Mouse (Mus musculus): ENCODE results near the gene Chd3.

Chd3 gene

DNA sequence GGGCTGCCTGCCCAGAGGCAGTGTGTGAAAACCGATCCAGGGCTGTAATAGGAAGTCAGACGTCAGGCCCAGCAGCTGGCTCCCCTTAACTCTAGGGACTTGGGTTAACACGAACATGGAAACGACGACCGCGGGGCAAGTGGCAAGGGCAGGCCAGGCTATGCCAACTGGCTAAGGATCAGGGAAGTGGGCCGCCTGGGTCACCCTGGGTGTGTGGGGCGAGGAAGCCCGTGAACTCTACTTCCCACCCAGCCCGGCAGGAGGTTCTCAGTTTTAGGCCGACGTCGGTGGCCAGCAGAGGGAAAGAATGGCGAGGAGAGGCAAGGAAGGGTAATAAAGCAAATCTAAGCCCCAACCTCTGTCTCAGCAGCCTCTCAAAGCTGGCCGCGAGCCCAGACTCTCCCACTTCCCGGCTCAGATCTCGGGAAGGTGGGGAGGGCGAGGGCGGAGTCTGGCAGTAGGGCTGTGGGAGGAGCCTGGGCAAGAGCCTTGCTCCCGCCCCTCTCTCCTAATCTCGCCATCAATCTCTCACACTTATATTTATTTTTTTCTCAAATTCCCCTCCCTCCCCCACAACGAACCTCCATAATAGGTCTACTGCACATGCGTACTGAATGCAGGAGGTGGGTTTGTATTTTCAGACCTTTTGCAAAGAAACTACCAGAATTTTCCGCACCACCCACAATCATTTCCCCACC lies 2.9 kb downstream of the Chd3 start:
- peak; percentile 99 for DNase-seq (ENCODE audit: low read depth)

- DNase-seq (ENCODE audit: low read depth), result peak; percentile 39
Measured at GRCm38 (mm10) chr11:69365722-69366121, 3.5 kb downstream of the Chd3 start.

- DNase-seq (ENCODE audit: low read depth), result peak; percentile 33
Measured at GRCm38 (mm10) chr11:69364910-69365309, 4.3 kb downstream of the Chd3 start.

DNA sequence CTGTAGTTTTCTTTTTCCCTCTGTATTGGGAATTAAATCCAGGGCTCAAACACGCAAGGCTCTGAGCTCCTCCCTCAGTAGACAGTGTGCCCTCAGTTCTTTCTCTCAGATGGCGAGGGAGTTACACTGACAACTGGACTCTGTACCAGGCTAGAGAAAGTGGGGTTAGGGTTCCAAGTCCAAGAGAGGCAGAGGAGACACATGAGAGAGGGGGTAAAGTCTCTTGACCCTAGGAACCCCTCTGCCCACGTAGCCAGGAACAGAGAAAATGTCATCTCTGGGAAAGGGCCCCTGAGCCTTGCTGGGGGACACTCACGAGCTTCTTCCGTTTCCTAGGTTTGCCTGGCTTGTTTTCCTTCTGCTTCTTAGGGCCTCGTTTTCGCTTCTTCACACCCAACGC lies 4.8 kb downstream of the Chd3 start:
- no peak for DNase-seq (ENCODE audit: low read depth)

- DNase-seq (ENCODE audit: low read depth), result no peak
Measured at GRCm38 (mm10) chr11:69362479-69362878, 6.7 kb downstream of the Chd3 start.

DNA sequence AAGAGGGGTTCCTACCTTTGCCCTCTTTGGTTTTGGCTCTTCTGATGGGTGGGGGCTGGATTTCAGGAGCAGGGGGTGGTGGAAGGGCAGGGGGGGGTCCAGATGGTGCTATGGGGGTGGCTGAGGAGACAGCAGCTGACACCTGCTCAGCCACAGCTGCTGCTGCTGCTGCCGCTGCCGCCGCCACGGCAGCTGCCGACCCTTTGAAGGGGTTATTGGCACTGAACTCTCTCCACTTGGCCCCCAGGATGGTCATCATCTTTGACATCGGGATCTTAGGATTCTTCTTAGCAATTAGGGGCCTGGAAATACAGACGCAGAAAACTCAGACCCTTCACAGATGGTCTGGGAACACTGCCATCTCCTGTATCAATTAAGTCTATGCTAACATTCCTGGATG lies 7.2 kb downstream of the Chd3 start:
- no peak for DNase-seq (ENCODE audit: low read depth)

- no peak for DNase-seq (ENCODE audit: low read depth)
Measured at GRCm38 (mm10) chr11:69357690-69358089, 11.5 kb downstream of the Chd3 start.

- DNase-seq (ENCODE audit: low read depth), result no peak
Measured at GRCm38 (mm10) chr11:69356544-69356943, 12.7 kb downstream of the Chd3 start.

DNA sequence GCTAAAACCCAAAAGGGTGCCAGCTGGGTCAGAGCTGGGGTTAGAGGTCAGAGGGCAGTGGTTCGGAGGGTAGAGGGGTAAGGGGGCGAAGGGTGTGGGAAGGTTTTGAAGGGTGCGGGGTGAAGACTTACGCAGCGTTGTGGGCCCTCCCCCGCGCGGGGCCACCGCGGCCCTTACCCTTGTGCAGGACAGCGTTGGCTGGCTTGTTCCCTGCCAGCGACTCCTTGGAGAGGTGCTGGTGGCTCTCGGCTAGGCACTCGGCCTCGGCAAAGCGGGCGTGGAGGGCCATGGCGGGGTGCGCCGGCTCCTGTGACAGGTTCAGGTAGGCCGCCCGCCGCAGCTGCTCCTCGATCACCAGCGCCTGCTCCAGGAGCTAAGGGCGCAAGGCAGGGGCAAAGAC lies 22.8 kb downstream of the Chd3 start:
- no peak for DNase-seq (ENCODE audit: low read depth)

- DNase-seq (ENCODE audit: low read depth), result peak; percentile 86
Measured at GRCm38 (mm10) chr11:69340161-69341131, 28.8 kb downstream of the Chd3 start, which contains the start of gene Rnf227. Gene Rnf227 (plus strand): TSS chr11:69340461.

- DNase-seq (ENCODE audit: low read depth), result no peak
Measured at GRCm38 (mm10) chr11:69334796-69335195, 34.4 kb downstream of the Chd3 start.

- peak; percentile 53 for DNase-seq (ENCODE audit: low read depth)
Measured at GRCm38 (mm10) chr11:69333922-69334321, 35.3 kb downstream of the Chd3 start.

DNA sequence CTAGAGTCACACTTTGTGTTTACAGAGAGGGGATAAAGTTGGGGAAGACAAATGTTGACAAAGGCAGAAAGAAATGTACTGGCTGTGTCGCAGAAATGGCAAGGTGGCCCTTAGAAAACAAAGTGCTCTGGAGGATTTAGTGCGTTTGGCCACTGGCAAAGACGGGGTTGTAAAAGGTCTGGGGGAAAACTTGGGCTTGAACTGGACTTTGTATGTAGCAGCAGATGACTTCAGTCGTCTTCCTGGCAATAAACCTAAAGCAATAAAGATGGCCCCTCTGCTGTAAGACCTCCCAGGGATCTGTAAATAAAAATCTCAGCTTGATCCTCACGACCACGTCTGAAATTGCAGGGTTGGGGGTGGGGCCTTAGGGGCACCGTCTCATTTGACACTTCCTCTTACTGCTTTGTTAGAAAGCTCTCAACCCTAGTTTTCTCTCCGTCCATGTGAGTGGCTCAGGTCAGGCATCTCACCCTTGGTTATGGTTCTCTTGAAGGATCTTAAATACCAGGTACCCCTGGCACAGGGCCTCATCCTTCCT lies 36.4 kb downstream of the Chd3 start:
- no peak for DNase-seq (ENCODE audit: low read depth)

GRCm38 (mm10) chr11:69331929-69332405 lies 37.2 kb downstream of the Chd3 start:
- DNase-seq (ENCODE audit: low read depth), result peak; percentile 86

GRCm38 (mm10) chr11:69331152-69331551 lies 38.1 kb downstream of the Chd3 start:
- no peak for DNase-seq (ENCODE audit: low read depth)

DNA sequence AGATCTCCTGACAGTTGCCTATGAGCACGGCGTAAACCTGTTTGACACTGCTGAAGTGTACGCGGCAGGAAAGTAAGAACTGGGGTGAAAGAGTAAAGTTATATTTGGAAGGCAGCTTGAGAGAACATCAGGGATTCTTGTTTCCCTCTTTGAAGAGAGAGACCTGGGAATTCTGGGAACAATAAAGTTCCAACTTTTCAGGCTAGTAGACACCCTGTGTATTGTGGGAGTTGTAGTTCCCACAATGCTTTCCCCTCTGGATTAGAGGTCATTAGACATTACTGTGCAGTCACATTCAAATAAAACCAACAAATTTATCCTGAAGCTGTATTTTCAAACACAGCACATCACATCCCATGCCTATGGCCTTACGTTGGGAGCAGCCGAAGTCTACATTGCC lies 40.7 kb downstream of the Chd3 start:
- DNase-seq (ENCODE audit: low read depth), result no peak

DNA sequence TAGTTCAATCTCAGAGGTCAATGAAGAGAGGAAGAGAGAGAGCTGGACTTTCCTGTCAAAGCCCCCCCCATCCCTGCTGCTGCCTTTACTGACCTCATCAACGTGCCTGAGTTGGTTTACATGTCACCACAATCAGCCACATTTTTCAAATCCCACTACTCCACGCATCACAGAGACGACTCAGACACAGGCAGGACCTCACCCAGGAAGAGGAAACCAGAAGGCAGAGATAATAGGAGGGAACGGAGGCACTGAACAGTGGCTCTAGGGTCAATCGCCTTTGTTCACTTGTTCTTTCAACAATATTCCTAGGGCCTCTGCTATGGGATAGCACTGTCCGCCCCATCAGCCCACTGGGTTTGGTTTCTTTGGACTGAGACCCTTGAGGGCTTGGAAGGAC lies 41.6 kb downstream of the Chd3 start:
- DNase-seq (ENCODE audit: low read depth), result peak; percentile 40

- peak; percentile 28 for DNase-seq (ENCODE audit: low read depth)
Measured at GRCm38 (mm10) chr11:69327157-69327442, 42.1 kb downstream of the Chd3 start.

DNA sequence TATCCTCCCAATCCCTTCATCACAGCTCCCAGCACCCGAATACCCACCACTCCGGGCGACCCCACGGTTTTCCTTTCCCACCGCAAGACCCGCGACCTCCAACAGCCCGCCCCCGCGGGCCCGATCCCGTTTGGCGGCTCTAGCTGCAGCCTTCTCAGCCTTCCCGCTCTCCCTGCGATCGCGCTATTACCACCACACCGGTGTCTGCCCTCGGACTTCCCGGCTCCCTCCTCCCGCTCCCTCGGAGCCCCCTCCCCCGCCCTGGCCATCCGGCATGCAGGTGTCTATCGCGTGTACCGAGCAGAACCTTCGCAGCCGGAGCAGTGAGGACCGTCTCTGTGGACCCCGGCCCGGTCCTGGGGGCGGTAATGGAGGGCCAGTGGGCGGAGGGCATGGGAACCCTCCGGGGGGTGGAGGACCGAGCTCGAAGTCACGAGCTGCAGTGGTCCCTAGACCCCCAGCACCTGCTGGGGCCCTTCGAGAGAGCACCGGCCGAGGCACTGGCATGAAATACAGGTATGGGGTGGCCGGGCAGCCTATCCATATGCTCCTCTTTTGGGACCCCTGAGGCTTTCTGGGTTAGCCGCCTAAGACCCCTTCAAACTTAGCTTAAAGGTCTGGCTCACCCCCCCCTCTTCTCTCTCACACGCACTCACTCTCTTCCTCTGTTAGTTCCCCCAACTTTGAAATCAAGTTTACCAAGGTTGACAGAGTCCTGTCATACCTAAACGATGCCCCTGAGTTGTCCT lies 42.6 kb downstream of the Chd3 start:
- DNase-seq (ENCODE audit: low read depth), result no peak

- peak; percentile 96 for DNase-seq (ENCODE audit: low read depth)
Measured at GRCm38 (mm10) chr11:69325628-69326407, 43.4 kb downstream of the Chd3 start, which contains the start of gene Kcnab3. Gene Kcnab3 (plus strand): TSS chr11:69326258.

GRCm38 (mm10) chr11:69324749-69325148 lies 44.5 kb downstream of the Chd3 start:
- peak; percentile 23 for DNase-seq (ENCODE audit: low read depth)
